Mouse (Mus musculus) kidney, adult 2 months (tissue): ENCODE measurements around the gene AC153137.1. TPM values are rescaled to one million over a fixed set of nuclear protein-coding genes. Genes with fewer than 3 reads are reported as not detected.

Source experiments
- DNase-seq: peaks from one replicate; pipeline ENCODE4 v3.0.0; 2021
- H3K27ac ChIP-seq: fragments of 200-500 bp; 2 replicates; pipeline ENCODE4 v1.5.1; 2012; ENCODE audit warnings: low read depth, low read length, control low read depth, inconsistent platforms; ENCODE audit not compliant: insufficient read depth
- H3K27me3 ChIP-seq: fragments of 200-500 bp; replicated peaks from 2 replicates; pipeline ENCODE4 v1.6.1; 2012; ENCODE audit warnings: mild to moderate bottlenecking, moderate library complexity, low read length, inconsistent platforms; ENCODE audit not compliant: control insufficient read depth, insufficient read depth
- H3K36me3 ChIP-seq: fragments of 200-500 bp; 2 replicates; pipeline ENCODE4 v1.6.1; 2012; ENCODE audit warnings: mild to moderate bottlenecking, moderate library complexity, low read length, inconsistent platforms; ENCODE audit not compliant: control insufficient read depth, insufficient read depth
- H3K4me1 ChIP-seq: fragments of 200-500 bp; 2 replicates; pipeline ENCODE4 v1.6.1; 2011; ENCODE audit warnings: low read length; ENCODE audit not compliant: control insufficient read depth, insufficient read depth
- H3K4me3 ChIP-seq: fragments of 200-500 bp; 2 replicates; pipeline ENCODE4 v1.5.1; 2011; ENCODE audit warnings: mild to moderate bottlenecking, low read depth, low read length, control low read depth; ENCODE audit not compliant: insufficient read depth
- CTCF ChIP-seq: fragments of 200-500 bp; conservative IDR thresholded peaks from 2 replicates; pipeline ENCODE4 v1.5.1; 2011; ENCODE audit warnings: low read depth, mild to moderate bottlenecking, control low read depth, low read length, moderate library complexity, mixed read lengths; ENCODE audit not compliant: insufficient read depth, insufficient read length
- POLR2A ChIP-seq: fragments of 200-500 bp; IDR thresholded peaks from one replicate; pipeline ENCODE4 v1.6.1; 2011; ENCODE audit warnings: low read depth, low read length, control low read depth
- WGBS: fragments of 180-500 bp; shearing (Covaris S2); methylation state at CpG from one replicate; pipeline ENCODE4 v1.1.7; 2018; 5-methylcytosine and 5-hydroxymethylcytosine counted together
- polyA plus RNA-seq: library from polyadenylated mRNA; depleted of rRNA; stranded (reverse); fragments of >200 nt; gene quantifications from 2 replicates; pipeline ENCODE4 v1.2.3, GENCODE M21; 2012

AC153137.1 gene
- polyA plus RNA-seq, 1 experiment: not detected

GRCm38 (mm10) chr1:30950456-30950835 is 27.3 kb downstream of the AC153137.1 start:
- Histone ChIP-seq H3K36me3 (no peaks in the 10 kb centered on the region), H3K27ac (peak overlapping the region; percentile 99), H3K27me3 (no peaks in the 10 kb centered on the region), H3K4me1 (peaks cover 13% of the 10 kb centered on the region), H3K4me3 (peak overlapping the region; percentile 98; the same call in 1 of the 2 replicates)
- DNase-seq: no peak
- TF ChIP-seq CTCF (no peak), POLR2A (no peak)
- WGBS: 41% methylated on average over 5 of the region's 5 CpGs

- peak; percentile 62 for TF ChIP-seq POLR2A
- TF ChIP-seq CTCF: peak; percentile 12; the same call in 1 of the 2 replicates
- H3K4me3 ChIP-seq: peak overlapping the region; percentile 98
- H3K27ac ChIP-seq: peak overlapping the region; percentile 99
- no peaks in the 10 kb centered on the region; the same call in 1 of the 2 replicates for H3K36me3 ChIP-seq
- H3K4me1 ChIP-seq: peaks cover 13% of the 10 kb centered on the region
- H3K27me3 ChIP-seq: no peaks in the 10 kb centered on the region
- under 1% methylated on average over 66 of the region's 66 CpGs for WGBS
- DNase-seq: peak; percentile 98
Measured at GRCm38 (mm10) chr1:30949710-30950455, 27.9 kb downstream of the AC153137.1 start.

- under 1% methylated on average over 79 of the region's 85 CpGs for WGBS
- H3K27me3 ChIP-seq: no peaks in the 10 kb centered on the region
- TF ChIP-seq CTCF: no peak
- TF ChIP-seq POLR2A: no peak
- H3K36me3 ChIP-seq: peaks cover 4% of the 10 kb centered on the region
- H3K27ac ChIP-seq: peak overlapping the region; percentile 95
- DNase-seq: peak; percentile 69
- peak overlapping the region; percentile 85 for H3K4me3 ChIP-seq
- peaks cover 13% of the 10 kb centered on the region for H3K4me1 ChIP-seq
Measured at GRCm38 (mm10) chr1:30948950-30949639, 28.7 kb downstream of the AC153137.1 start.

- H3K36me3 ChIP-seq: peaks cover 10% of the 10 kb centered on the region
- TF ChIP-seq CTCF (peak; percentile 10; the same call in 1 of the 2 replicates), POLR2A (no peak)
Measured at GRCm38 (mm10) chr1:30948361-30948949, 29.3 kb downstream of the AC153137.1 start.

GRCm38 (mm10) chr1:30945136-30945535 is 32.6 kb downstream of the AC153137.1 start:
- H3K4me3 ChIP-seq: no peak overlapping the region

More at GRCm38 (mm10) chr1:30948361-30948949, 29.3 kb downstream of the AC153137.1 start:
- peak overlapping the region; percentile 85 for H3K4me3 ChIP-seq
- no peaks in the 10 kb centered on the region for H3K27me3 ChIP-seq
- H3K4me1 ChIP-seq: peaks cover 13% of the 10 kb centered on the region
- WGBS: under 1% methylated on average over 16 of the region's 16 CpGs
- peak; percentile 30 for DNase-seq
- H3K27ac ChIP-seq: peak overlapping the region; percentile 95

GRCm38 (mm10) chr1:30940571-30940970 is 37.2 kb downstream of the AC153137.1 start:
- no peak overlapping the region for H3K4me3 ChIP-seq
- no peak overlapping the region for H3K27ac ChIP-seq
- no peaks in the 10 kb centered on the region for H3K27me3 ChIP-seq
- H3K36me3 ChIP-seq: peaks cover 10% of the 10 kb centered on the region
- TF ChIP-seq CTCF (no peak), POLR2A (no peak)
- H3K4me1 ChIP-seq: 0 out of 2 replicates have a peak, but pooled peaks cover 6% of the 10 kb centered on the region
- DNase-seq: no peak
- WGBS: 73% methylated on average over 3 of the region's 3 CpGs

More at GRCm38 (mm10) chr1:30945136-30945535, 32.6 kb downstream of the AC153137.1 start:
- TF ChIP-seq CTCF: no peak
- TF ChIP-seq POLR2A: no peak
- H3K27me3 ChIP-seq: no peaks in the 10 kb centered on the region
- no peak for DNase-seq
- peaks cover 9% of the 10 kb centered on the region for H3K4me1 ChIP-seq
- peaks cover 10% of the 10 kb centered on the region for H3K36me3 ChIP-seq
- 66% methylated on average over 6 of the region's 6 CpGs for WGBS
- H3K27ac ChIP-seq: no peak overlapping the region
